Mouse (Mus musculus) midbrain, embryonic 12.5 days (tissue): ENCODE data around the gene Hoxa6. TPM values are rescaled to one million over a fixed set of nuclear protein-coding genes. Genes with fewer than 3 reads are reported as not detected.

Experiments used
- ATAC-seq: fragments of 200-750 bp; cut with Nextera tagmentation; 2 replicates; pipeline ENCODE4 v1.8.0; 2017; ENCODE audit warnings: low read depth, moderate TSS enrichment, moderate library complexity; ENCODE audit not compliant: low FRiP score
- H3K27ac ChIP-seq: fragments of 300-500 bp; sonication (generic); replicated peaks from 2 replicates; pipeline ENCODE4 v1.5.1; 2016; ENCODE audit warnings: mild to moderate bottlenecking
- H3K27me3 ChIP-seq: fragments of 300-500 bp; sonication (generic); 2 replicates; pipeline ENCODE4 v1.6.1; 2016; ENCODE audit warnings: mild to moderate bottlenecking
- H3K36me3 ChIP-seq: fragments of 300-500 bp; sonication (generic); 2 replicates; pipeline ENCODE4 v1.6.1; 2016
- H3K4me1 ChIP-seq: fragments of 300-500 bp; sonication (generic); 2 replicates; pipeline ENCODE4 v1.6.1; 2016
- H3K4me2 ChIP-seq: fragments of 300-500 bp; sonication (generic); replicated peaks from 2 replicates; pipeline ENCODE4 v1.6.1; 2016; ENCODE audit warnings: mild to moderate bottlenecking, moderate library complexity
- H3K4me3 ChIP-seq: fragments of 300-500 bp; sonication (generic); 2 replicates; pipeline ENCODE4 v1.5.1; 2016; ENCODE audit warnings: mild to moderate bottlenecking
- H3K9ac ChIP-seq: fragments of 300-500 bp; sonication (generic); replicated peaks from 2 replicates; pipeline ENCODE4 v1.6.1; 2016; ENCODE audit warnings: mild to moderate bottlenecking, moderate library complexity
- H3K9me3 ChIP-seq: fragments of 300-500 bp; sonication (generic); 2 replicates; pipeline ENCODE4 v1.6.1; 2016; ENCODE audit warnings: mild to moderate bottlenecking
- WGBS: fragments of 180-500 bp; shearing (Covaris S2); methylation state at CpG from one replicate; pipeline ENCODE4 v1.1.7; 2016; 5-methylcytosine and 5-hydroxymethylcytosine counted together
- polyA plus RNA-seq: library from polyadenylated mRNA; unstranded; fragments of >200 nt; fragmentation: Nextera tagmentation; extraction: Ambion mirVana; gene quantifications from 2 replicates; pipeline ENCODE4 v1.2.1, GENCODE M21; 2016

The Hoxa6 gene
- polyA plus RNA-seq = not detected in 2 replicates

- H3K9ac ChIP-seq = no peak within 1 kb of the TSS
- H3K27ac ChIP-seq = no peak within 1 kb of the TSS
- no peaks in the 10 kb centered on the region for H3K9me3 ChIP-seq
- no peak for ATAC-seq
- 1% methylated on average over 47 of the region's 47 CpGs for WGBS
- H3K27me3 ChIP-seq = peaks cover 99% of the 10 kb centered on the region
- H3K4me2 ChIP-seq = peak within 1 kb of the TSS; percentile 13; the same call in 1 of the 2 replicates
- H3K36me3 ChIP-seq = no peaks in the 10 kb centered on the region
- H3K4me1 ChIP-seq = peaks cover 17% of the 10 kb centered on the region; the same call in 1 of the 2 replicates
- H3K4me3 ChIP-seq = 0 out of 2 replicates have a peak within 1 kb of the TSS, but pooled peaks have one; percentile 13
These were observed at the start of gene Hoxa6 for GRCm38 (mm10) chr6:52208072-52208867. Gene Hoxa6 (minus strand): TSS chr6:52208722.

- Histone ChIP-seq H3K27me3 (peaks cover 83% of the 10 kb centered on the region), H3K36me3 (no peaks in the 10 kb centered on the region), H3K4me2 (no peak overlapping the region), H3K9ac (no peak overlapping the region), H3K9me3 (no peaks in the 10 kb centered on the region), H3K4me3 (no peak overlapping the region), H3K27ac (no peak overlapping the region), H3K4me1 (peaks cover 12% of the 10 kb centered on the region)
- WGBS = under 1% methylated on average over 6 of the region's 6 CpGs
- ATAC-seq = no peak
These were observed 48.4 kb upstream of the Hoxa6 start for GRCm38 (mm10) chr6:52256956-52257355.

GRCm38 (mm10) chr6:52253511-52254500, 45.3 kb upstream of the Hoxa6 start:
- under 1% methylated on average over 59 of the region's 59 CpGs for WGBS
- Histone ChIP-seq H3K27me3 (peaks cover 84% of the 10 kb centered on the region), H3K4me2 (no peak overlapping the region), H3K4me1 (0 out of 2 replicates have a peak, but pooled peaks cover 3% of the 10 kb centered on the region), H3K9me3 (no peaks in the 10 kb centered on the region), H3K4me3 (peak overlapping the region; percentile 18), H3K36me3 (no peaks in the 10 kb centered on the region), H3K9ac (no peak overlapping the region), H3K27ac (no peak overlapping the region)
- ATAC-seq = no peak

- Histone ChIP-seq H3K9me3 (no peaks in the 10 kb centered on the region), H3K4me2 (no peak overlapping the region), H3K27me3 (peaks cover 85% of the 10 kb centered on the region), H3K36me3 (no peaks in the 10 kb centered on the region), H3K9ac (no peak overlapping the region), H3K27ac (no peak overlapping the region), H3K4me3 (no peak overlapping the region), H3K4me1 (0 out of 2 replicates have a peak, but pooled peaks cover 3% of the 10 kb centered on the region)
- no peak for ATAC-seq
- 1% methylated on average over 35 of the region's 35 CpGs for WGBS
These were observed 44.4 kb upstream of the Hoxa6 start for GRCm38 (mm10) chr6:52252775-52253376.

GRCm38 (mm10) chr6:52252016-52252774, 43.7 kb upstream of the Hoxa6 start:
- ATAC-seq = no peak
- peaks cover 87% of the 10 kb centered on the region for H3K27me3 ChIP-seq
- H3K4me3 ChIP-seq = no peak overlapping the region
- H3K9ac ChIP-seq = no peak overlapping the region
- H3K4me2 ChIP-seq = no peak overlapping the region
- no peaks in the 10 kb centered on the region for H3K36me3 ChIP-seq
- H3K27ac ChIP-seq = no peak overlapping the region
- WGBS = 1% methylated on average over 24 of the region's 24 CpGs
- no peaks in the 10 kb centered on the region for H3K9me3 ChIP-seq
- H3K4me1 ChIP-seq = 0 out of 2 replicates have a peak, but pooled peaks cover 3% of the 10 kb centered on the region

GRCm38 (mm10) chr6:52251177-52251879, 42.8 kb upstream of the Hoxa6 start:
- H3K9ac ChIP-seq = no peak overlapping the region
- 11% methylated on average over 7 of the region's 7 CpGs for WGBS
- 0 out of 2 replicates have a peak, but pooled peaks cover 4% of the 10 kb centered on the region for H3K4me1 ChIP-seq
- H3K36me3 ChIP-seq = no peaks in the 10 kb centered on the region
- H3K27ac ChIP-seq = no peak overlapping the region
- no peaks in the 10 kb centered on the region for H3K9me3 ChIP-seq
- no peak for ATAC-seq
- H3K4me3 ChIP-seq = no peak overlapping the region
- no peak overlapping the region for H3K4me2 ChIP-seq
- H3K27me3 ChIP-seq = peaks cover 88% of the 10 kb centered on the region

GRCm38 (mm10) chr6:52249826-52250225, 41.3 kb upstream of the Hoxa6 start:
- no peak for ATAC-seq

GRCm38 (mm10) chr6:52249415-52249738, 40.9 kb upstream of the Hoxa6 start:
- Histone ChIP-seq H3K27me3 (peaks cover 98% of the 10 kb centered on the region), H3K9ac (no peak overlapping the region), H3K4me1 (0 out of 2 replicates have a peak, but pooled peaks cover 8% of the 10 kb centered on the region), H3K9me3 (no peaks in the 10 kb centered on the region), H3K4me3 (no peak overlapping the region), H3K27ac (no peak overlapping the region), H3K36me3 (no peaks in the 10 kb centered on the region), H3K4me2 (no peak overlapping the region)
- no peak for ATAC-seq
- 0% methylated on average over 16 of the region's 16 CpGs for WGBS

More at GRCm38 (mm10) chr6:52249826-52250225, 41.3 kb upstream of the Hoxa6 start:
- no peaks in the 10 kb centered on the region for H3K36me3 ChIP-seq
- no peak overlapping the region for H3K4me3 ChIP-seq
- 0% methylated on average over 4 of the region's 4 CpGs for WGBS
- H3K27me3 ChIP-seq = peaks cover 94% of the 10 kb centered on the region
- H3K9ac ChIP-seq = no peak overlapping the region
- no peak overlapping the region for H3K4me2 ChIP-seq
- H3K27ac ChIP-seq = no peak overlapping the region
- H3K4me1 ChIP-seq = 0 out of 2 replicates have a peak, but pooled peaks cover 8% of the 10 kb centered on the region
- H3K9me3 ChIP-seq = no peaks in the 10 kb centered on the region

- Histone ChIP-seq H3K4me1 (0 out of 2 replicates have a peak, but pooled peaks cover 8% of the 10 kb centered on the region), H3K36me3 (no peaks in the 10 kb centered on the region), H3K4me2 (no peak overlapping the region), H3K4me3 (no peak overlapping the region), H3K27ac (no peak overlapping the region), H3K27me3 (peaks cover 98% of the 10 kb centered on the region), H3K9ac (no peak overlapping the region), H3K9me3 (no peaks in the 10 kb centered on the region)
- WGBS = 1% methylated on average over 27 of the region's 27 CpGs
- ATAC-seq = no peak
These were observed 40.3 kb upstream of the Hoxa6 start for GRCm38 (mm10) chr6:52248638-52249414.
